Mouse (Mus musculus): ENCODE measurements around the gene Alppl2. TPM values are rescaled to one million over a fixed set of nuclear protein-coding genes. Genes with fewer than 3 reads are reported as not detected.
A peak's percentile ranks its signal among the peaks of the same experiment; 100 is the strongest.

The Alppl2 gene
- not detected for total RNA-seq (2021)

GRCm38 (mm10) chr1:87089828-87090227 lies at the start of gene Alppl2:
Alppl2 (minus strand) TSS chr1:87089928.
- intact Hi-C loops (cut with DNase I), result no loop called here
- no peak for DNase-seq

- no peak for DNase-seq
- intact Hi-C loops (cut with DNase I), result no loop called here
Measured at GRCm38 (mm10) chr1:87131803-87132202, 42.1 kb upstream of the Alppl2 start.

GRCm38 (mm10) chr1:87127206-87128030 lies 37.7 kb upstream of the Alppl2 start:
- intact Hi-C loops (cut with DNase I), result loop anchor here (1.0 kb wide), 1 partner anchor 20 kb away; no protein-coding TSS in a partner anchor
- DNase-seq, result peak in 1 of 2 experiments; percentile 13

GRCm38 (mm10) chr1:87124673-87125072 lies 34.9 kb upstream of the Alppl2 start, which contains the start of gene Akp3:
Akp3 (plus strand) TSS chr1:87124973.
- DNase-seq, result no peak
- intact Hi-C loops (cut with DNase I), result no loop called here

GRCm38 (mm10) chr1:87114784-87115183 lies 25.1 kb upstream of the Alppl2 start:
- intact Hi-C loops (cut with DNase I), result no loop called here
- DNase-seq, result no peak

- intact Hi-C loops (cut with DNase I), result no loop called here
- DNase-seq, result peak; percentile 11 to 43
Measured at GRCm38 (mm10) chr1:87111719-87112354, 22.1 kb upstream of the Alppl2 start.

- intact Hi-C loops (cut with DNase I), result no loop called here
- DNase-seq, result no peak
Measured at GRCm38 (mm10) chr1:87108564-87108963, 18.8 kb upstream of the Alppl2 start.

GRCm38 (mm10) chr1:87106536-87106935 lies 16.8 kb upstream of the Alppl2 start:
- intact Hi-C loops (cut with DNase I), result no loop called here
- DNase-seq, result no peak

GRCm38 (mm10) chr1:87103936-87104335 lies 14.2 kb upstream of the Alppl2 start:
- no peak for DNase-seq
- intact Hi-C loops (cut with DNase I), result no loop called here

- DNase-seq, result no peak
- intact Hi-C loops (cut with DNase I), result no loop called here
Measured at GRCm38 (mm10) chr1:87102114-87102513, 12.4 kb upstream of the Alppl2 start.

- no peak for DNase-seq
- intact Hi-C loops (cut with DNase I), result no loop called here
Measured at GRCm38 (mm10) chr1:87101411-87101810, 11.7 kb upstream of the Alppl2 start, which contains the start of gene Alpi. Alpi (minus strand) TSS chr1:87101606.

- DNase-seq, result peak; percentile 60 to 75
- intact Hi-C loops (cut with DNase I), result loop anchor here (1.0 kb wide), 1 partner anchor 89 kb away; no protein-coding TSS in a partner anchor
Measured at GRCm38 (mm10) chr1:87098358-87098975, 8.7 kb upstream of the Alppl2 start.

- no peak for DNase-seq
- intact Hi-C loops (cut with DNase I), result no loop called here
Measured at GRCm38 (mm10) chr1:87095642-87096041, 5.9 kb upstream of the Alppl2 start.

- no peak for DNase-seq
- intact Hi-C loops (cut with DNase I), result no loop called here
Measured at GRCm38 (mm10) chr1:87089251-87089650, 477 bp downstream of the Alppl2 start.

GRCm38 (mm10) chr1:87086964-87087363 lies 2.8 kb downstream of the Alppl2 start:
- intact Hi-C loops (cut with DNase I), result no loop called here
- DNase-seq, result no peak

GRCm38 (mm10) chr1:87086196-87086595 lies 3.5 kb downstream of the Alppl2 start:
- intact Hi-C loops (cut with DNase I), result no loop called here
- DNase-seq, result no peak

- intact Hi-C loops (cut with DNase I), result no loop called here
- DNase-seq, result no peak
Measured at GRCm38 (mm10) chr1:87073776-87074175, 16.0 kb downstream of the Alppl2 start.

GRCm38 (mm10) chr1:87070720-87071119 lies 19.0 kb downstream of the Alppl2 start:
- intact Hi-C loops (cut with DNase I), result no loop called here
- DNase-seq, result peak in 1 of 2 experiments; percentile 24

GRCm38 (mm10) chr1:87060913-87061312 lies 28.8 kb downstream of the Alppl2 start:
- no peak for DNase-seq
- intact Hi-C loops (cut with DNase I), result no loop called here

- intact Hi-C loops (cut with DNase I), result no loop called here
- DNase-seq, result no peak
Measured at GRCm38 (mm10) chr1:87059042-87059665, 30.6 kb downstream of the Alppl2 start.

GRCm38 (mm10) chr1:87057075-87057474 lies 32.7 kb downstream of the Alppl2 start:
- no peak for DNase-seq
- intact Hi-C loops (cut with DNase I), result no loop called here
